Mouse (Mus musculus) forebrain, embryonic 10.5 days (tissue): ENCODE data around the gene Creb5. TPM values are rescaled to one million over a fixed set of nuclear protein-coding genes. Genes with fewer than 3 reads are reported as not detected.

Source experiments
- DNase-seq: peaks from one replicate; pipeline ENCODE4 v3.0.0-alpha.2; 2017; ENCODE audit warnings: low spot score; ENCODE audit errors: extremely low spot score
- H3K27ac ChIP-seq: fragments of 300-500 bp; sonication (generic); 2 replicates; pipeline ENCODE4 v1.5.1; 2016; ENCODE audit warnings: mild to moderate bottlenecking
- H3K27me3 ChIP-seq: fragments of 300-500 bp; sonication (generic); 2 replicates; pipeline ENCODE4 v1.6.1; 2016; ENCODE audit warnings: mild to moderate bottlenecking; ENCODE audit not compliant: poor library complexity, severe bottlenecking
- H3K36me3 ChIP-seq: fragments of 300-500 bp; sonication (generic); replicated peaks from 2 replicates; pipeline ENCODE4 v1.6.1; 2016; ENCODE audit warnings: mild to moderate bottlenecking, moderate library complexity
- H3K4me1 ChIP-seq: fragments of 300-500 bp; sonication (generic); 2 replicates; pipeline ENCODE4 v1.6.1; 2016
- H3K4me3 ChIP-seq: fragments of 300-500 bp; sonication (generic); 2 replicates; pipeline ENCODE4 v1.5.1; 2016; ENCODE audit warnings: mild to moderate bottlenecking, moderate library complexity
- H3K9me3 ChIP-seq: fragments of 300-500 bp; sonication (generic); 2 replicates; pipeline ENCODE4 v1.6.1; 2016; ENCODE audit warnings: mild to moderate bottlenecking, moderate library complexity
- WGBS: fragments of 180-500 bp; shearing (Covaris S2); methylation state at CpG from one replicate; pipeline ENCODE4 v1.1.7; 2016; 5-methylcytosine and 5-hydroxymethylcytosine counted together
- polyA plus RNA-seq: library from polyadenylated mRNA; unstranded; fragments of >200 nt; fragmentation: Nextera tagmentation; extraction: Ambion mirVana; gene quantifications from 2 replicates; pipeline ENCODE4 v1.2.1, GENCODE M21; 2016

Gene Creb5
- polyA plus RNA-seq, 1 experiment from 2014 or later, result 22.9 TPM

GRCm38 (mm10) chr6:53575191-53575590 lies 288.1 kb downstream of the Creb5 start:
- no peaks in the 10 kb centered on the region for H3K27me3 ChIP-seq
- peaks cover 70% of the 10 kb centered on the region for H3K4me1 ChIP-seq
- WGBS, result 82% methylated on average over 4 of the region's 4 CpGs
- H3K27ac ChIP-seq, result peak overlapping the region; percentile 89; the same call in 1 of the 2 replicates
- no peaks in the 10 kb centered on the region for H3K9me3 ChIP-seq
- H3K36me3 ChIP-seq, result no peaks in the 10 kb centered on the region
- H3K4me3 ChIP-seq, result no peak overlapping the region
- no peak for DNase-seq

- no peaks in the 10 kb centered on the region for H3K27me3 ChIP-seq
- no peaks in the 10 kb centered on the region for H3K9me3 ChIP-seq
- WGBS, result 87% methylated on average over 3 of the region's 3 CpGs
- H3K36me3 ChIP-seq, result no peaks in the 10 kb centered on the region
- no peak overlapping the region for H3K4me3 ChIP-seq
- DNase-seq, result no peak
- H3K27ac ChIP-seq, result no peak overlapping the region
- H3K4me1 ChIP-seq, result peaks cover 69% of the 10 kb centered on the region
Measured at GRCm38 (mm10) chr6:53575836-53576235, 288.8 kb downstream of the Creb5 start.

- Histone ChIP-seq H3K27me3 (no peaks in the 10 kb centered on the region), H3K36me3 (no peaks in the 10 kb centered on the region), H3K4me1 (peaks cover 64% of the 10 kb centered on the region), H3K27ac (0 out of 2 replicates have a peak overlapping the region, but pooled peaks have one; percentile 30), H3K9me3 (no peaks in the 10 kb centered on the region), H3K4me3 (no peak overlapping the region)
- DNase-seq, result no peak
- 83% methylated on average over 6 of the region's 6 CpGs for WGBS
Measured at GRCm38 (mm10) chr6:53576841-53577240, 289.8 kb downstream of the Creb5 start.

- Histone ChIP-seq H3K4me1 (peaks cover 64% of the 10 kb centered on the region), H3K4me3 (no peak overlapping the region), H3K36me3 (no peaks in the 10 kb centered on the region), H3K27me3 (no peaks in the 10 kb centered on the region), H3K9me3 (no peaks in the 10 kb centered on the region), H3K27ac (0 out of 2 replicates have a peak overlapping the region, but pooled peaks have one; percentile 30)
- WGBS, result 73% methylated on average over 3 of the region's 3 CpGs
- DNase-seq, result no peak
Measured at GRCm38 (mm10) chr6:53577776-53578175, 290.7 kb downstream of the Creb5 start.

- Histone ChIP-seq H3K9me3 (no peaks in the 10 kb centered on the region), H3K4me1 (peaks cover 62% of the 10 kb centered on the region), H3K36me3 (no peaks in the 10 kb centered on the region), H3K27me3 (no peaks in the 10 kb centered on the region), H3K4me3 (no peak overlapping the region), H3K27ac (0 out of 2 replicates have a peak overlapping the region, but pooled peaks have one; percentile 16)
- 85% methylated on average over 7 of the region's 7 CpGs for WGBS
- no peak for DNase-seq
Measured at GRCm38 (mm10) chr6:53580346-53580745, 293.3 kb downstream of the Creb5 start.

GRCm38 (mm10) chr6:53583234-53583875 lies 296.3 kb downstream of the Creb5 start:
- no peaks in the 10 kb centered on the region for H3K9me3 ChIP-seq
- no peaks in the 10 kb centered on the region for H3K27me3 ChIP-seq
- no peak overlapping the region for H3K4me3 ChIP-seq
- no peak for DNase-seq
- peak overlapping the region; percentile 44; the same call in 1 of the 2 replicates for H3K27ac ChIP-seq
- H3K4me1 ChIP-seq, result peaks cover 49% of the 10 kb centered on the region
- WGBS, result 78% methylated on average over 19 of the region's 19 CpGs
- H3K36me3 ChIP-seq, result no peaks in the 10 kb centered on the region

GRCm38 (mm10) chr6:53584718-53585405 lies 297.8 kb downstream of the Creb5 start:
- peaks cover 40% of the 10 kb centered on the region for H3K4me1 ChIP-seq
- 64% methylated on average over 10 of the region's 10 CpGs for WGBS
- no peak for DNase-seq

GRCm38 (mm10) chr6:53589746-53590145 lies 302.7 kb downstream of the Creb5 start:
- H3K4me1 ChIP-seq, result peaks cover 22% of the 10 kb centered on the region
- DNase-seq, result no peak
- WGBS, result 86% methylated on average over 6 of the region's 6 CpGs

More at GRCm38 (mm10) chr6:53584718-53585405, 297.8 kb downstream of the Creb5 start:
- H3K4me3 ChIP-seq, result no peak overlapping the region
- no peaks in the 10 kb centered on the region for H3K9me3 ChIP-seq
- H3K27ac ChIP-seq, result no peak overlapping the region
- no peaks in the 10 kb centered on the region for H3K27me3 ChIP-seq
- no peaks in the 10 kb centered on the region for H3K36me3 ChIP-seq

GRCm38 (mm10) chr6:53592230-53592629 lies 305.2 kb downstream of the Creb5 start:
- no peak overlapping the region for H3K4me3 ChIP-seq
- no peak overlapping the region for H3K27ac ChIP-seq
- no peaks in the 10 kb centered on the region for H3K27me3 ChIP-seq
- WGBS, result 86% methylated on average over 5 of the region's 5 CpGs
- no peaks in the 10 kb centered on the region for H3K36me3 ChIP-seq
- H3K4me1 ChIP-seq, result peaks cover 19% of the 10 kb centered on the region
- DNase-seq, result no peak
- no peaks in the 10 kb centered on the region for H3K9me3 ChIP-seq

More at GRCm38 (mm10) chr6:53589746-53590145, 302.7 kb downstream of the Creb5 start:
- Histone ChIP-seq H3K27ac (no peak overlapping the region), H3K4me3 (no peak overlapping the region), H3K9me3 (no peaks in the 10 kb centered on the region), H3K27me3 (no peaks in the 10 kb centered on the region), H3K36me3 (no peaks in the 10 kb centered on the region)

- H3K27ac ChIP-seq, result peak overlapping the region; percentile 66
- H3K4me1 ChIP-seq, result peaks cover 19% of the 10 kb centered on the region
- H3K27me3 ChIP-seq, result no peaks in the 10 kb centered on the region
- 27% methylated on average over 4 of the region's 4 CpGs for WGBS
- no peak for DNase-seq
- no peaks in the 10 kb centered on the region for H3K9me3 ChIP-seq
- H3K36me3 ChIP-seq, result no peaks in the 10 kb centered on the region
- H3K4me3 ChIP-seq, result no peak overlapping the region
Measured at GRCm38 (mm10) chr6:53593603-53594002, 306.5 kb downstream of the Creb5 start.

- Histone ChIP-seq H3K9me3 (no peaks in the 10 kb centered on the region), H3K27me3 (no peaks in the 10 kb centered on the region), H3K4me1 (peaks cover 19% of the 10 kb centered on the region), H3K27ac (0 out of 2 replicates have a peak overlapping the region, but pooled peaks have one; percentile 66), H3K36me3 (no peaks in the 10 kb centered on the region), H3K4me3 (no peak overlapping the region)
- no peak for DNase-seq
- 66% methylated on average over 4 of the region's 4 CpGs for WGBS
Measured at GRCm38 (mm10) chr6:53594316-53594715, 307.2 kb downstream of the Creb5 start.

GRCm38 (mm10) chr6:53596402-53596801 lies 309.3 kb downstream of the Creb5 start:
- 91% methylated on average over 2 of the region's 2 CpGs for WGBS
- no peak overlapping the region for H3K4me3 ChIP-seq
- no peaks in the 10 kb centered on the region for H3K27me3 ChIP-seq
- no peaks in the 10 kb centered on the region for H3K36me3 ChIP-seq
- no peaks in the 10 kb centered on the region for H3K9me3 ChIP-seq
- peaks cover 19% of the 10 kb centered on the region for H3K4me1 ChIP-seq
- no peak for DNase-seq
- H3K27ac ChIP-seq, result no peak overlapping the region

GRCm38 (mm10) chr6:53603041-53603440 lies 316.0 kb downstream of the Creb5 start:
- peaks cover 4% of the 10 kb centered on the region; the same call in 1 of the 2 replicates for H3K9me3 ChIP-seq
- H3K4me3 ChIP-seq, result no peak overlapping the region
- DNase-seq, result no peak
- peaks cover 4% of the 10 kb centered on the region; the same call in 1 of the 2 replicates for H3K36me3 ChIP-seq
- H3K4me1 ChIP-seq, result peaks cover 7% of the 10 kb centered on the region
- no peaks in the 10 kb centered on the region for H3K27me3 ChIP-seq
- no peak overlapping the region for H3K27ac ChIP-seq
- WGBS, result 75% methylated on average over 3 of the region's 3 CpGs
